Mouse (Mus musculus) WW6 (cell line): ENCODE results near the gene Gm21663.
A peak's percentile ranks its signal among the peaks of the same experiment; 100 is the strongest.
"Not testable (repeated sequence)": the region's sequence is repeated elsewhere in the genome, so short reads cannot be mapped to it uniquely, and the experiment has no call there.

ENCODE experiments used
- DNase-seq: peaks from one replicate; pipeline ENCODE4 v3.0.0-alpha.2; 2013; ENCODE audit warnings: low read depth, low spot score

Gm21663 gene

GRCm38 (mm10) chr5:25942281-25942680 is at the start of gene Gm21663:
TSS of gene Gm21663 (minus strand) at chr5:25942381.
- DNase-seq, result not testable (repeated sequence)

DNA sequence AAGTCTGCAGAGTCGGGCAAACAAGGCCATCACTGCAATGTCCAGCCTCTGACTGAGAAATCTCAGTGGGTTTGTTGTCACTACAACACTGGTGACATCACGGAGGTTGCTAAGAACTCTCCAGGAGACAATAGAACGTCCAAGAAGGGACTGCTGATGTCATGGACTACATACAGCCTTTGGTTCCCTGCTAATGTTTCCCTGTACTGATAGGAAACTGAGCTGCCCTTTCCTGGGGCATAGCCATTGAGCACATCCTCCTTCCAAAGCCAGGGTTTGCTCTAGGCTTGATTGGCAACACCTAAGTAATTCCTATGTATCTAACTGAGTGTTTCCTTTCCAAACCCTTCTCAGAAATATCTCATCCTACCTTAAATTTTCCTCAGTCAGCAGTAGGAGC is 46.4 kb upstream of the Gm21663 start, which contains the start of gene Gm21698:
TSS of gene Gm21698 (minus strand) at position 101 of the 400 bp plus-strand sequence.
- not testable (repeated sequence) for DNase-seq

DNA sequence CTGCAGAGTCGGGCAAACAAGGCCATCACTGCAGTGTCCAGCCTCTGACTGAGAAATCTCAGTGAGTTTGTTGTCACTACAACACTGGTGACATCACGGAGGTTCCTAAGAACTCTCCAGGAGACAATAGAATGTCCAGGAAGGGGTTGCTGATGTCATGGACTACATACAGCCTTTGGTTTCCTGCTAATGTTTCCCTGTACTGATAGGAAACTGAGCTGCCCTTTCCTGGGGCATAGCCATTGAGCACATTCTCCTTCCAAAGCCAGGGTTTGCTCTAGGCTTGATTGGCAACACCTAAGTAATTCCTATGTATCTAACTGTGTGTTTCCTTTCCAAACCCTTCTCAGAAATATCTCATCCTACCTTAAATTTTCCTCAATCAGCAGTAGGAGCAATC is 30.4 kb upstream of the Gm21663 start, which contains the start of gene Gm21680:
TSS of gene Gm21680 (minus strand) at position 101 of the 400 bp plus-strand sequence.
- DNase-seq, result not testable (repeated sequence)

DNA sequence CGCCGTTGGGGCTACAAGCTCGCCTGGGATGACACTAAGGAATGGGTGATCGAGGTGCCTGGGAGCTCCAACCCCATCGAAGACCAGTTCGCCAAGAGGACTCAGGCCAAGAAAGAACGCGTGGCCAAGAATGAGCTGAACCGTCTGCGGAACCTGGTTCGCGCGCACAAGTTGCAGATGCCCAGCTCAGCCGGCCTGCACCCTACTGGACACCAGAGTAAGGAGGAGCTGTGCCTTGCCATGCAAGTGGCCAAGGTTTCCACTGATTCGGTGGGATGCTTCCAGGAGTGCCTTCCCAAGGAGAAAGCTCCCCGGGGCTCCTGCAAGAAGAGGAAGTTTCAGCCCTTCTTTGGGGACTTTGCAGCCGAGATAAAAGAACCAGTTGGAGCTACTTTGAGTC is 14.9 kb upstream of the Gm21663 start:
- not testable (repeated sequence) for DNase-seq

GRCm38 (mm10) chr5:25956611-25957010 is 14.4 kb upstream of the Gm21663 start:
- DNase-seq, result peak; percentile 18

DNA sequence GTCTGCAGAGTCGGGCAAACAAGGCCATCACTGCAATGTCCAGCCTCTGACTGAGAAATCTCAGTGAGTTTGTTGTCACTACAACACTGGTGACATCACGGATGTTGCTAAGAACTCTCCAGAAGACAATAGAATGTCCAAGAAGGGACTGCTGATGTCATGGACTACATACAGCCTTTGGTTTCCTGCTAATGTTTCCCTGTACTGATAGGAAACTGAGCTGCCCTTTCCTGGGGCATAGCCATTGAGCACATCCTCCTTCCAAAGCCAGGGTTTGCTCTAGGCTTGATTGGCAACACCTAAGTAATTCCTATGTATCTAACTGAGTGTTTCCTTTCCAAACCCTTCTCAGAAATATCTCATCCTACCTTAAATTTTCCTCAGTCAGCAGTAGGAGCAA is 12.1 kb upstream of the Gm21663 start, which contains the start of gene Gm21671:
TSS of gene Gm21671 (minus strand) at position 101 of the 400 bp plus-strand sequence.
- DNase-seq, result not testable (repeated sequence)

DNA sequence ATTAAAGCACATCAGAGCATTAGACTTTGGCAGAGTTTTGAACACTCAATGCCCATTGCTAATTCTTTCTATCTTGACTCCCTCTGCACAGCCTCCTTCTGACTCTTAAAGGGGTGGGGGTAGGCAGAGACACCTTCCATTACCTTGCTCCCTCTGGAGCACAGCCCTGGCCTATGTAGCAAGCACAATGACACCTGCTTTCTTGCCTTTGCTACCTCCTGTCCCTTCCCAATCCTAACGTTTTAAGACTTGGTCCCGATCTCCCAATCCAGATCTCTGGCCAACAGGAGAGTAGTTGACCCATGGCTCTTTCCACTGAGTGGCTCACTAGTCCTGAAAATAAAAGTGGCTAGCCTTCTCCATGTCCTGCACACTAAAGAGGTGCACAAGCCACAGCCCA is 3.2 kb upstream of the Gm21663 start:
- DNase-seq, result not testable (repeated sequence)

- no peak for DNase-seq
These were observed 50.9 kb downstream of the Gm21663 start for GRCm38 (mm10) chr5:25891321-25891720.

- DNase-seq, result no peak
These were observed 52.3 kb downstream of the Gm21663 start for GRCm38 (mm10) chr5:25889746-25890382.

- DNase-seq, result no peak
These were observed 55.5 kb downstream of the Gm21663 start for GRCm38 (mm10) chr5:25886708-25887107.
